Mouse (Mus musculus) gastrocnemius, adult 2 months (tissue): Measurements from ENCODE around the gene P2ry10. TPM values are rescaled to one million over a fixed set of nuclear protein-coding genes. Genes with fewer than 3 reads are reported as not detected.
"Not testable (repeated sequence)": the region's sequence is repeated elsewhere in the genome, so short reads cannot be mapped to it uniquely, and the experiment has no call there.

Source experiments
- DNase-seq: peaks from one replicate; pipeline ENCODE4 v3.0.0; 2022
- H3K27ac ChIP-seq: fragments of 200-600 bp; 2 replicates; pipeline ENCODE4 v1.8.1; 2022; ENCODE audit warnings: mild to moderate bottlenecking
- H3K4me3 ChIP-seq: fragments of 200-600 bp; 2 replicates; pipeline ENCODE4 v1.8.1; 2022; ENCODE audit warnings: mild to moderate bottlenecking, moderate library complexity
- CTCF ChIP-seq: fragments of 200-600 bp; IDR thresholded peaks from 2 replicates; pipeline ENCODE4 v1.8.1; 2022; ENCODE audit warnings: antibody characterized with exemption, mild to moderate bottlenecking, moderate library complexity
- intact Hi-C: fragments of 180-260 bp; cut with DNase I; formaldehyde crosslinking; loops from one replicate; pipeline ENCODE4 v1.15.1; 2025
- long read RNA-seq, 2 experiments: library from polyadenylated mRNA; stranded (forward); transcript quantifications; one replicate each; pipeline ENCODE4 v2.0.0; 2021
- total RNA-seq, 2 experiments: library from RNA; stranded (reverse); gene quantifications; 2 replicates each; pipeline ENCODE4 v1.2.3; 2021

P2ry10 gene
- not detected for total RNA-seq
- long read RNA-seq, experiment 1: 0 reads
- long read RNA-seq, experiment 2: 0 reads

DNA sequence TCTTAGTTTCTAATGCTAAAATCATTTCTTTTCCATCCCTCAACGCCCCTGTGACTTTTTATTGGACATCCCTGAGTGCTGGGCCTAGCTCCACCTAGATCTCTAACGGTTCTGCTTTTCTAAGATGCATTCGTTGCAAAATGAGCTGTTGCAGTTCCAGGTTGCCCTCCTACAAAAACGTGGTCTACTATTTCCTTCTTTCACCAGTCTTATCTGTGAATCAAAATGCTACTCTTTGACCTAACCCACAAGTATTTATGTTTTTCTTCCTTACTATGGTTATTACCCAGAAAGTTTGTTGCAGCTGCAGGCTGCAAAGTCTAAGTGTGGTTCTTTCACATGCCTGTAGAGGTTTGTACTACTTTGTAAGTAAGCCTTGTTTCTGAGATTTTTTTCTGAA, at the start of gene P2ry10:
Gene P2ry10, plus strand, starts transcription at position 316 of the 400 bp plus-strand sequence.
- intact Hi-C loops: no loop called here
- no peak within 1 kb of the TSS for H3K4me3 ChIP-seq
- no peak for TF ChIP-seq CTCF
- H3K27ac ChIP-seq: no peak within 1 kb of the TSS
- DNase-seq: no peak

DNA sequence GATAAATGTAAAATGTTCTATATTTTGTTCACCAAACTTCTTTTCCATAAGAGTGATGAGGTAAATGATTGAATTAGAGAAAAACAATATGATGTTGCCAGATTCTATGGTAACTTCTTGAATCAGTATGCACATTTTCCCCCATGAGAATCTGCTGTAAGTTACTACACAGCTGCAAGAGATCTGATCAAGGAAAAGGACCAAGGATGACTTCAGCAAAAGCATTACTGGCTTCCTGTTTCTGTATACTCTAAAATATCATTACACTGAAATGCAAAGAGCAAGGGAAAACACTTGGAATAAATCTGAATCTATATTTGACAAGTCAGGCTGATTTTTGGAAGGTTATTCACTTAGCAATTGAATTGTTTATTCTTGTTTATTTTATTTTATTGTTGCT, 49.1 kb upstream of the P2ry10 start:
- no peak for DNase-seq
- intact Hi-C loops: no loop called here
- TF ChIP-seq CTCF: no peak
- Histone ChIP-seq H3K4me3 (no peak overlapping the region), H3K27ac (no peak overlapping the region)

- TF ChIP-seq CTCF: no peak
- intact Hi-C loops: no loop called here
- Histone ChIP-seq H3K27ac (no peak overlapping the region), H3K4me3 (no peak overlapping the region)
- no peak for DNase-seq
Measured at GRCm38 (mm10) chrX:107039635-107040034, 48.7 kb upstream of the P2ry10 start.

DNA sequence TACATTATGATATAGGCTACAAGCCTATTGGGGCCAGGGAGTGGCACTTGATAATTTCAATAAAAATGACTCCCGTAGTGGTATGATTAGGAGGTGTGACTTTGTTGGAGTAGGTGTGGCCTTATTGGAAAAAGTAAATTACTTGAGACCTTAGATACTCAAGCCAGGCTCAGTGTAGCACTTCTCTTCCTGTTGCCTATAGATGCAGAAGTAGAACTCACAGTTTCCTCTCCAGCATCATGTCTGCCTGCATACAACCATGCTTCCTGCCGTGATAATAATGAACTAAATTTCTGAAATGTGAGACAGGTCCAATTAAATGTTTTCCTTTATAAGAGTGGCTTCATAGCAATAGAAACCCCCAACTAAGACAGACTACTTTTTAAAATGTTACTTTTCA, 45.9 kb upstream of the P2ry10 start:
- Histone ChIP-seq H3K27ac (no peak overlapping the region), H3K4me3 (no peak overlapping the region)
- no peak for DNase-seq
- intact Hi-C loops: no loop called here
- TF ChIP-seq CTCF: no peak

DNA sequence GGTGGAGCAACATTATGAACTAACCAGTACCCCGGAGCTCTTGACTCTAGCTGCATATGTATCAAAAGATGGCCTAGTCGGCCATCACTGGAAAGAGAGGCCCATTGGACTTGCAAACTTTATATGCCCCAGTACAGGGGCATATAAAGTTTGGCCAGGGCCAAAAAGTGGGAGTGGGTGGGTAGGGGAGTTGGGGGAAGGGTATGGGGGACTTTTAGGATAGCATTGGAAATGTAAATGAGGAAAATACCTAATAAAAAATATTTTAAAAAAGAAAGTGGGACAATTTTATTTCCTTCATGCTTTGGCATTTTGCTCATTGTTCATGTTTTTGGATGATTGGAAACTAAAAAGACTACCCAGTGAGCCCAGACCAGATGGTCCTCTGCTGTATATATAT, 4.9 kb upstream of the P2ry10 start:
- H3K4me3 ChIP-seq, DNase-seq, intact Hi-C loops, H3K27ac ChIP-seq: not testable (repeated sequence)

DNA sequence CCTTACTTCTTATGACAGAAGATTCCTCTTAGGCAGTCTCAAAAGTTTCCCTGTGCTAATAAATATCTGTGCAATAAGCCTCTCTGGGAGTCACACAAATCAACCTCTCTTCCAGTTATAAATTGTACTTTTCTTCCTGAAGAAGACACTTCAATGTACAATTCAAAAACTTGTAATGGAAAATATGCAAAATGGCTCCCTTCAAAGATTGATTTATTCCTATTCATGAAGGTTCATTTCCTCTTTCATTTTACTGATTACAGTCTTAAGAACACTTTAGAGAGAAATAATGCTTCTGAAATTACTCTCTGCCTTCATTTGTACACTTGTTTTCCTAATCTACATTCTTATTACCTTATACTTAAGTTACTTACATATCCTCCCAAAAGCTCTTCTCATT, 4.0 kb upstream of the P2ry10 start:
- DNase-seq: no peak
- Histone ChIP-seq H3K4me3 (no peak overlapping the region), H3K27ac (no peak overlapping the region)
- intact Hi-C loops: no loop called here
- no peak for TF ChIP-seq CTCF

DNA sequence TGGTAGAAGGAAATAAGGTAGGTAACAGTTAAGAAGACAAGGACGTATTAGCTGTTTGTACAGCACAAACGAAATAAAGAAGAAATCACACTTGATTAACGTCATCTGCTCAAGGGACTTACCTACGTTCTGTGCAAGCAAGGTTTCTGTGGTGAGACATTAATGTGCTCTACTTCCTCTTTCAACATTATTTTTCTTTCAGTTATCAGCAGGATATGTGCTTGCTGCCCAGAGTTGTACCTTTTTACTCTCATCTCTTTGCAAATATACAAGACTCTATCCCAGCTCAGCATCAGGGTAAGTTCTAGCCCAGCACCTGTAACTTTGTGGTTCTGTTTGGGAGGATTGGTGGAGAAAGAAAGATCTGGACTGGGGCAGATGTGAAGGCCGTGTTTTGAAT, 839 bp downstream of the P2ry10 start:
- Histone ChIP-seq H3K27ac (no peak overlapping the region), H3K4me3 (no peak overlapping the region)
- TF ChIP-seq CTCF: no peak
- no peak for DNase-seq
- intact Hi-C loops: no loop called here

DNA sequence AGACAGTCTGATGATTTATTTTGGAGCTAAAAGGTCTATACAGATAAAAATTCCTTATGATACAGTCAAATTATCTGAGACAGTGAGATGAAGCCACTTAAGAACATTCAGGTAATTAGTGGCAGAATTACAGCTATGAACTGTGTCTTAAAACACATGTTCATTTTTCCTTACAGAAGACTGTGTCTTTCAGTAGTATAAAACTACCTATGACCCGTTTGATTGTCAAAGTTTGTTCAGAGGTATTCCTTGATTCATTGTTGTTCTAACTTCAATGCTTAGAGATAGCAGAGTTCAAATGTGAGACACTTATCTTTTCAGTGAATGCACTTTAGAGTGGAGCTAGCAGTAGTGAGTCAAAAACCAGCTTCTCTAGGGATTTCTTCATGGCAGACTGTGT, 1.6 kb downstream of the P2ry10 start:
- TF ChIP-seq CTCF: no peak
- DNase-seq: no peak
- intact Hi-C loops: no loop called here
- Histone ChIP-seq H3K27ac (no peak overlapping the region), H3K4me3 (no peak overlapping the region)

DNA sequence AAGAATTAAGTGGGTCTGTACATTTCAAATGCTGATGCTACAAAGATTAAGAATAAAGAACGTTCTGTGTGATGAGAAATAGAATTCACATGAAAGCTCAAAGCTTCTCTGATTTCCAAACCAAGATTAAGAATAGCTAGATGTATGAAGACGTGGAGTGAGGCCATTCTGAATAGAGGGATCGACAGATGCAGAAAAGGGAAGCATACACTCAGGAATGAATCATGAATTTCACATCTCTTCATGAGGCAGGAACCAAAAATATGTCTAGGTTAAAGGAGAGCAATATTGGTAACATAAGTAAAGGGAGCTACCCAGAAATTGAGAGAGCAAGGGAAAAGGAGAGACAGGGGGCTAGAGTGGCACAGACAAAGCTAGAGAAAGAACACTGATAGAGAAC, 7.3 kb downstream of the P2ry10 start:
- intact Hi-C loops: no loop called here
- H3K4me3 ChIP-seq: no peak overlapping the region
- H3K27ac ChIP-seq: no peak overlapping the region
- no peak for TF ChIP-seq CTCF
- no peak for DNase-seq

- intact Hi-C loops: no loop called here
- no peak overlapping the region for H3K4me3 ChIP-seq
- H3K27ac ChIP-seq: no peak overlapping the region
- DNase-seq: no peak
- no peak for TF ChIP-seq CTCF
Measured at GRCm38 (mm10) chrX:107116333-107116732, 28.0 kb downstream of the P2ry10 start.

GRCm38 (mm10) chrX:107116987-107117386, 28.7 kb downstream of the P2ry10 start:
- H3K27ac ChIP-seq: no peak overlapping the region
- H3K4me3 ChIP-seq: no peak overlapping the region
- no peak for DNase-seq
- TF ChIP-seq CTCF: no peak
- intact Hi-C loops: no loop called here

DNA sequence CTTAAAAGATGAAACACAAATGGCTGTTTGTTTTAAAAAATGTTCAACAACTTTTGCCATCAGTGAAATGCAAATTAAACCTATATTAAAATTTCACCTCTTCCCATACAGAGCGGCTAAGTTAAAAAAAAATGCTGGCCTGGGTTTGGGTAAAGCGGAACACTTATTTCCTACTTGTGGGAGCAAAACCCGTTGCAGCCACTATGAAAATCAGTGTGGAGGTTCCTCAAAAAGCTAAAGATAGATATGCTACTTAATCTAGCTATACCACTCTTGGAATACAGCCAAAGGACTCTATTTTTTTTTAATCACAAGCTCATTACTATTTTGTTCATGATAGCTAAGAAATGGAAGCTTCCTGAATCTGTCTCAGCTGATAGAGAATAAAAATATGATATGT, 54.9 kb downstream of the P2ry10 start:
- DNase-seq: no peak
- Histone ChIP-seq H3K4me3 (no peak overlapping the region), H3K27ac (no peak overlapping the region)
- intact Hi-C loops: no loop called here
- TF ChIP-seq CTCF: no peak

- Histone ChIP-seq H3K27ac (no peak overlapping the region), H3K4me3 (no peak overlapping the region)
- DNase-seq: no peak
- intact Hi-C loops: no loop called here
- TF ChIP-seq CTCF: no peak
Measured at GRCm38 (mm10) chrX:107143930-107144329, 55.6 kb downstream of the P2ry10 start.

DNA sequence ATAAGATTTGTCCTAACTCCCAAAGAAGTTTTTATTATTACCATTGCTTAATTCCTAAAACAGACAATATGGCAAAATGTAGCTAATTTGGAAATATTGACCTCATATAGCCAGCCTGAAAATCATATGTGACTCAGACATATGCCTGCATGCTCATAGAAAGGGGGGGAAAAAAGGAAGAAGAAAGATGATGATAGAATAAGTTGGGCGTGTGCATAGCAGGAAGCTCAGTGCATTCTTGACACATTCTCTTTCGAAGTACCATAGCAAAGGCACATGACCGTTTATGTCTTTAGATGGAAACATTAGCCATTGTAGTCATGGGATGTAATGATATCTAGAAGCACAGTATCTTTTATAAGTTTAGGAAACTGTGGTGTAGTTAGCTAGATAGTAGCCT, 60.4 kb downstream of the P2ry10 start, which contains the start of gene P2ry10b:
Gene P2ry10b, plus strand, starts transcription at position 247 of the 400 bp plus-strand sequence.
- DNase-seq: no peak
- Histone ChIP-seq H3K27ac (peak within 1 kb of the TSS; percentile 78), H3K4me3 (peak within 1 kb of the TSS; percentile 66)
- no peak for TF ChIP-seq CTCF
- intact Hi-C loops: no loop called here
